Mouse (Mus musculus) erythroblast, adult 5-6 weeks (primary cell): Measurements from ENCODE around the gene Plod3. TPM values are rescaled to one million over a fixed set of nuclear protein-coding genes. Genes with fewer than 3 reads are reported as not detected.

Experiments
- ATAC-seq: replicated peaks from 2 replicates; pipeline ENCODE4 v1.8.0; 2016; ENCODE audit warnings: moderate number of reproducible peaks, mild to moderate bottlenecking, moderate TSS enrichment, inconsistent platforms; ENCODE audit not compliant: poor library complexity, low FRiP score, severe bottlenecking
- total RNA-seq, 2 experiments: library from RNA; stranded (forward) in 1 of 2; stranded (reverse) in 1 of 2; fragments of 150-400 nt in 1 of 2; fragments of 200-764, 138-1000 nt in 1 of 2; gene quantifications; 2 replicates each; pipeline versions ENCODE4 v1.2.3 to v1.2.4; 2015 to 2017; ENCODE audit warnings: low replicate concordance in 2 of 2

Gene Plod3
- total RNA-seq, 2 experiments from 2014 or later: 19.2 to 36.1 TPM

DNA sequence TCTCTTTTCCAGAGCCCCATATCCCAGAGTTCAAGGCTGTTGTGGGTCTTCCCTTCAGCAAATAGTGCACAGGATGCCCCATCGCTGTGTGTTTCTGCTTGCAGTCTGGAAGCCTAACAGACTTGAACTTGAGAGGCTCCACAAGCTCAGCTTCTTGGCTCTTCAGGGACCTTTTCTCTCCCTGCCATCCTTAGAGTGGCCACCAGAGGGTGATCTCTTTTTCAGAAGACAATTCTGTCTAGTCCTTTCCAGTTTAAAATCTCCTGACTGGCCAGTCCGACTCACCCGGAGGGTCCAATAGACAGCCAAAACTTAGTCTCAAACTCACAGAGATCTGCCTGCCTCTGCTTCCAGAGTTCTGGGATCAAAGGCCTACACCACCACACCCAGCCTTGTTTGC lies 23.2 kb downstream of the Plod3 start:
- ATAC-seq: peak; percentile 55; the same call in 1 of the 2 replicates

DNA sequence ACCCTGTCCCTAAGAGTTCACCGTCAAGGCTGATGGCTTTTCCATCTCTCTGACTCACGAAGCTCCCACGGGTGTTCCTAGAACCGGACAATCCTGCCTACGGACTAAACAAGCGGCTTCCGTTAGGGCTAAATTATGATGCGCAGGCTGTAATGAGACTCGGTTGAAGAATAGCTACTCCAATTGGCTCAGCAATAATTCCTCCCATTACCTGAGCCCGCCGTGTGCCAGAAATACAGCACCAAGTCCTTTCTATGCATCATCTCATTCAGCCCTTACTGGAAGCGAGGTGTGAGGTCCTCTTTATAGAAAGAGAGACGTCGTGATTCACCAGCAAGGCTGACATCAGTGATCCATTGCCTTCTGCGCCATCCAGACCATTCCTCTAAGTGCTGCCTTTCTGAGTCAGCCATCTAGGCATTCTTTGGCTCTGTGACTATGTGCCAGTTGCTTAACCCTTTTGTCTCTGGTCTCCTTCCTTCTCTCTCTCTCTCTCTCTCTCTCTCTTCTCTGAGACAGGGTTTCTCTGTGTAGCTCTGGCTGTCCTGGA lies 25.7 kb downstream of the Plod3 start:
- ATAC-seq: no peak

DNA sequence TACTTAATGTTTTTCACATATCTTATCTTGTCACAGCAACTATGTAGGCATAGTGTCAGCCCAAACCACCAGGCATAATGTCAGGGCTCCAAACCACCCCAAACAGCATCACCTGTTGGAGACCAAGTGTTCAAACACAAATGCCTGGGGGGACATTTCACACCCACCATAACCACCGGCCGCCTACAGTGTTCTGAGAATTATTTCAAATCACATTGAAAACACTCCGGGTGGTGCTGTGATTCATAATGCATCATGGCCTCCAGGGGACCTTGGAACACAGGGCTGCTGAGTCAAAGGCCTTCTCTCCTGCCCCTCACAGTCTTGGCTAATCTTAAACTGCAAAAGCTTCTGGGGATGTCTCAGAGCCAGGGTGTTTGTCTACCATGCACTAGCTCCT lies 29.1 kb downstream of the Plod3 start:
- no peak for ATAC-seq

- no peak for ATAC-seq
Measured at GRCm38 (mm10) chr5:137024318-137024717, 37.5 kb downstream of the Plod3 start.

DNA sequence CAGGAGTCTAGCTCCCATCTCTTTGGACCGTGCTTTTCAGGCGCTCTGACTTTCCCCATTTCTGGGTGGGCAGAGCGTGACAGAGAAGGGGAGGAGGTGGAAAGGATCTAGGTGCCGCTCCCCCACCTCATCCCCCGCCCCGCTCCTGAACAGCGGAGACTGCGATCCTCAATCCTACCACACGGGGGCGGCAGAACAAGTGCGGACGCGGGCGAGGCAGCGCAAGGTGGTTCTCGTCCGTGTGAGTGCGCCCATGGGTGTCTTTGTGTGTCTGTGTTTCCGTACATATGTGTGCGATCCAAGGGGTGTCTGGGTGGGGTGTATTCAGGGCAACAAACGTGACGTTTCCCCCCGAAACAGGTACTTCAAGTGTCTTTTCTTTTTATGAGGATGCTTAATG lies 38.3 kb downstream of the Plod3 start:
- ATAC-seq: peak; percentile 86

DNA sequence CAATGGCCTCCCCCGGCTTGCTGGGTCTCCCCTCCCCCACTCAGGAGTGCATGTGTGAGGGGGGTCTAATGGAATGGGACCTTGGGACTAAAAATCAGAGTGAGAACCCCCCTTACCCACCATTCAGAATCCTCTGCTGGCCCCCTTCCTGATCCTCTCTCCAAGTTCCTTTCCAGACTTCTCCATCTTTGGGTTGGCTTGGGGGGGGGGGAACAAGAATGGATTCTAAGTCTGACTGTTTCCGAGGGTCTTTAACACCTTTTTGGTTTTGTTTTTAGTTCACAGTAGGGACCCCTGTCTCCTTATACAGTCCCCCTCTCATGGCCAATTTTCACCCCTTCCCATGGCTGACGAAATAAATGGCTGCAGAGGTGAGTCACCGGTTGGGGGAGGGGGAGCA lies 39.3 kb downstream of the Plod3 start, which contains the start of gene Vgf:
TSS of gene Vgf (plus strand) at position 301 of the 400 bp plus-strand sequence.
- no peak for ATAC-seq

- no peak for ATAC-seq
Measured at GRCm38 (mm10) chr5:137028561-137029272, 41.9 kb downstream of the Plod3 start.

GRCm38 (mm10) chr5:137029273-137029585 lies 42.4 kb downstream of the Plod3 start:
- no peak for ATAC-seq

GRCm38 (mm10) chr5:137029643-137030415 lies 43.0 kb downstream of the Plod3 start:
- peak; percentile 64 for ATAC-seq

- no peak for ATAC-seq
Measured at GRCm38 (mm10) chr5:137030416-137030810, 43.6 kb downstream of the Plod3 start.

GRCm38 (mm10) chr5:137031076-137032032 lies 44.5 kb downstream of the Plod3 start:
- no peak for ATAC-seq

DNA sequence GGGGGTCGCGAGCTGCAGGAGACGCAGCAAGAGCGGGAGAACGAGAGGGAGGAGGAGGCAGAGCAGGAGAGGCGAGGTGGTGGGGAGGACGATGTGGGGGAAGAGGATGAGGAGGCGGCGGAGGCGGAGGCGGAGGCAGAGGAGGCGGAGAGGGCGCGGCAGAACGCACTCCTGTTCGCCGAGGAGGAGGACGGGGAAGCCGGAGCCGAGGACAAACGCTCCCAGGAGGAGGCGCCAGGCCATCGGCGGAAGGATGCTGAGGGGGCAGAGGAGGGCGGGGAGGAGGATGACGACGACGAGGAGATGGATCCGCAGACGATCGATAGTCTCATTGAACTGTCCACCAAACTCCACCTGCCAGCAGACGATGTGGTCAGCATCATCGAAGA lies 45.2 kb downstream of the Plod3 start:
- no peak for ATAC-seq

DNA sequence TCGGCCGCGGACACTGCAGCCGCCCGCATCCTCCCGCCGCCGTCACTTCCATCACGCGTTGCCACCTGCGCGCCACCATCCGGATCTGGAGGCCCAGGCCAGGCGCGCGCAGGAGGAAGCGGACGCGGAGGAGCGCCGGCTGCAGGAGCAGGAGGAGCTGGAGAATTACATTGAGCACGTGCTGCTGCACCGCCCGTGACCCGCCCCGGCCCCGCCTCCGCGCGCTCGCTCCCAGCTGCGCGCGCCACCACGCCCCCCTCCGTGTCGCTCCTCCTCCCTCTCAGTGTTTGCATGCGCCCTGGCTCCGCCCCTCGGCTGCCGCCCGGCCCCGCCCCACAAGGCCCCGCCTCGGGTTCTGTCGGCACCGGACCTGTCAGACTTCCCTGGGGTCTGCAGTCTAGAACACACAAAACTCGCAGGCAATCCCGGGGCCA lies 45.8 kb downstream of the Plod3 start:
- ATAC-seq: peak; percentile 76

DNA sequence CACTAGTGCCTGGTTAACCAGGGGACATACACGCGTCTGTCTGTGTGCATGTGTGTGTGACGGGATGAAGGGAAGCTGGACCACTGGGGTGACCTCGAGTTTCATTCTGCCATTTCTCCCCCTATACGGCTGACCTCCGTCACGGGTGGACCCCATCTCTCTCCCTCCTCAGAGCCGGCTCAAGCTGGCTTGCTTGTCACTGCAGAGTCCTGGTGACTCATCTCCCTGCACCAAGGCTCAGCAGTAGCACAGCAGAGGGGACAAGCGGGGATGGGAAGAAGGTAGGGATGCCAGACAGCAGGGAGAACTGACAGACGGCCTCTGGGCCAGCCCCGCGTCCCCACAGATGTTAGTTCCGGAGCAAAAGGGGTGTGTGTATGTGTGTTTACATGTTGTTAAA lies 49.4 kb downstream of the Plod3 start:
- no peak for ATAC-seq

GRCm38 (mm10) chr5:137039453-137039852 lies 52.6 kb downstream of the Plod3 start:
- ATAC-seq: no peak

- no peak for ATAC-seq
Measured at GRCm38 (mm10) chr5:137041442-137041841, 54.6 kb downstream of the Plod3 start.

GRCm38 (mm10) chr5:137043997-137044396 lies 57.2 kb downstream of the Plod3 start:
- ATAC-seq: no peak

DNA sequence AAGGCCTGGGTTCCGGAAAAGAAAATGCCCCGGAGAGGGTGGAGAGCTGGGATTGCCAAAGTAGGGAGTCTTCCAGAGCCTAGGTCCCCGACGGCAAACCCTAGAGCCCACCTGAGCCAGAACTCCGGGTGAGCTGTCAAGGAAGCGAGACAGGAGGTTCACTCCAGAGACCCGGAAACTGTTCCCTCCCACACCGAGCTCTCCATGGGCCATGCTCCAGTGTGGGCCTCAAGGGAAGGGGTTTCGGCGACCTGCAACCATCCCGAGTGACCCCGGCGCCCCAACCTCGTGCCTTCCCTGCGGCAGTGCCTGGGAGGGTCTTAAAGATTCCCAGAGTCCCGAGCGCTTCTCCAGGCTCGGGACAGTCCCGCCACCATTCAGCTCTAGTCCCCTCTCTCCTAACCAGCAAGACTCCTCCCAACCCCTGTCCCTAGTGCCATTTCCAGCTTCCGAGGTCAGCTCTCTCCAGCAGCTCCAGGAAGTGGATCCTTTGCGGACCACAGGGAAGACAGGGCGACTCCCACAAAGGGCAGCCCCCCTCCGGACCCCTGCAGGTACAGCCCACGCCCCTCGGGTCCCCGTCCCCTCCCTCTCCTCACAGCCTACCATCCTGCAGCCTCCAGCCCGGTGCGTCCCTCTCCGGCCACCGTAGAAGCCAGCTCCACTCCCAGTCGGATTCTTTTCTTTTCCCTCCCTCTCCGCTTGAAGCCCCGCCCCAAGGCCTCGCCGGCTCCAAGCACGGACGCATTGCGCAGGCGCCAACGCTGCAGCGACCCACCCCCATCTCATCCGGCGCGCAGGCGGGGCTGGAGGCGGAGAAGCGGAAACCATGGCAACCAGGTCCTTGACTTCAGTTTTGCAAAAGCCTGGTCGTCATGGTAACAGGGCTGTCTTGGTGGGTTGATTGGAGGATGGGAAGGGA lies 58.8 kb downstream of the Plod3 start, which contains the start of gene Ap1s1:
TSS of gene Ap1s1 (minus strand) at position 734 of the 922 bp plus-strand sequence.
- peak; percentile 83 for ATAC-seq
